Mouse (Mus musculus) liver, adult (tissue): ENCODE data around the gene Rsrp1.

Experiments used
- GATA4 ChIP-seq: IDR thresholded peaks from 2 replicates; pipeline ENCODE4 v1.6.1; 2014; ENCODE audit warnings: mild to moderate bottlenecking, low read length; ENCODE audit not compliant: insufficient replicate concordance

Gene Rsrp1

DNA sequence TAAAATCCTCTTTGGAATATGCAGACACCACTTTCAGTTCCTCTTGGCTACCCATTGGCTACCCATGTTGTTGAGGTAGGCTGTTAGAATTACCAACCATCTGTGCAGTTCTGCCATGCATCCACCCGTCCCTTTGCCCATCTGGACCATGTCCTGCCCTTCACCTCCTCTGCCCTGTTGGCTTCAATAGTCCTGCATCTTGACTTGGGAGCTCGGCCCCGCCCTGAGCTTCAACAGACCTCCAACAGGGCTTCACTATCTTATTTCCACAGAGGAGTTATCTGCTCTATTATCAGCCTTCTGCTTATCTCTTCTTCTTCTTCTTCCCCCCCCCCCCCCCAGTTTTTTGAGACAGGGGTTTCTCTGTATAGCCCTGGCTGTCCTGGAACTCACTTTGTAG is 6.2 kb upstream of the Rsrp1 start:
- TF ChIP-seq GATA4: no peak

DNA sequence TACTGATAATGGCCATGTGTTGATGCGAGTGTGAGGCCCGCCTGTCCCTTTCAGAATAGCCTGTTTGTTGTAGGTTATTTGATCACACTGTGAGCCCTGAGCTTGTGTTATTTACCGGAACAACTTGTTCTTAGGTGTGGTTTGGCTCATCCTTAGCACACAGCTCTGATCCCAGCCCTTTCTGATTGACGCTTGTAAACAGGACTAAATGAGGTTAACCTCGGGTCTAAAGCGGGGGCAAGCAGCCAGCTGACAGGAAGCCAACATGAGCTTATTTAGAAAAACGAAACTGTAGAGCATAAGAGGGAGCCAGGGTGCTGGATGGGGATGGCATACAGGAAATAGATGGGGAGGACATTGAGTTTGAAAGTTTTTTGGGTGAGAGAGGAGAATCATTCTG is 5.0 kb upstream of the Rsrp1 start:
- peak; percentile 27; the same call in 1 of the 2 replicates for TF ChIP-seq GATA4

DNA sequence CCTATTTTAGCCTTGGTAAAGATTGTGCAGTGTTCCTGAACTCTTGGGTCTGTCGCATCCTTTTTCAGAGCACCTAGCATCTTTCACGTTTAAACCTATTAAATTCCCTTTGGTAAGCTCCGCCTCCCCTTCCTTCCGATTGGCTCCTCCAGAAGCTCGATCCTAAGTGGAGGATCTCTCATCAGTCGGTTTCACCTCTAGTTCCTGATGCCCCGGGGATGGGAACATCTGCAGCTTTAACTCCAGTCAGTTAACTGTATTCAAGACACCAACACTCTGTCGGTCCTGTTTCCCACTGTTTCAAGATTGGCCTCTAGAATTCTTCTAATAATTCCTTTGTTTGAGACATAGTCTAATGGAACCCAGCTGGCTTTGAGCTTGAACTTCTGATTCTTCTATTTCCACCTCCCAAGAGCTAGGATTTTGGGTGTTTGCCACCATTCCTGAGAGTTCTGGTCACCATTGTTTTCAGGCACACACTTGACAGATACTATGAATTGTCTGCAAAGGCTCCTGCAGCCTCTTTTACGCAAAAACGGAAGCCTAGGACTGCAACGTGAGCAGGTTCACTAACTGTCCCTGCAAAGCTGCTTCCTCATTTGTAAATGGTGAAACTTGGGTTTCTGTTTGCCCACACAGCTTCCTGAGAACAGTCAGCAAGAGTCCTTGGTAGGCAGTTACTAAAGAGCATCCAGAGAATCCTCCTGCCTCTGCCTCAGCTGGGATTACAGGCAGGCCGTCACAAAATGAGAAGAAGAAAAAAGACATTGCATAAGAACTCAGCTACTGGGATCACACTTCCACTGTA is 3.5 kb upstream of the Rsrp1 start:
- TF ChIP-seq GATA4: no peak

DNA sequence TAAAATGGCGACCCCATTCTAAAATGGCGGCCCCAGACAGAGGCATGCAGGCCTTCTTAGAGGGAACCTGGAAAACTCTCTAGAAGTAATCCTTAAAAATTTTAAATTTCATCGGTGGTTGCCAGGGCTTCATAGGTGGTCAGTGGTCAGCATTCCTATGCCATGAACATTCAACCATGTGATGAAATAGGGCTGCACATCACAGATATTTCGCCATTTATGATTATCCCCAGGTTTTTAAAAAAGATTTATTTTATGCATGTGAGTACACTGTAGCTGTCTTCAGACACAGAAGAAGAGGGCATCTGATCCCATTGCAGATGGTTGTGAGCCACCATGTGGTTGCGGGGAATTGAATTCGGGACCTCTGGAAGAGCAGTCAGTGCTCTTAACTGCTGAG is 2.8 kb upstream of the Rsrp1 start:
- no peak for TF ChIP-seq GATA4

DNA sequence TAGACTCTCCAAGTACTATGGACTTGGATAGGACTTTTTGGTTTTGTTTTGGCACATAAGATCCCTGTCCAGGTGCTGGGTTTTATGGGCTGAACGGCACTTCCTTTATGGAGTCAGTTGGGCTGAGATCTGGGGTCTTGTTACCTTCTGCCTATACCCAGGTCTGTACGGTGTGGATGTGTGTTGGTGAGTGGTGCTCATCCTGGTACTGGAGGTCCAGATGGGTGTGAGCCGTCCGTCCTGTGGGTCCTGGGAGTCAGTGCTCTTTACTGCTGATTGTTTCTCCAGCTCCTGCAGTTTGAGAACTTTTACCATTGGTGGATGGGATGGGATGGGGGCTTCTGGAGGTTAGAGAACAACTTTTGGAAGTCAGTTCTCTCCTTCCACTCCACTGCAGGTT is 1.7 kb upstream of the Rsrp1 start:
- TF ChIP-seq GATA4: no peak

DNA sequence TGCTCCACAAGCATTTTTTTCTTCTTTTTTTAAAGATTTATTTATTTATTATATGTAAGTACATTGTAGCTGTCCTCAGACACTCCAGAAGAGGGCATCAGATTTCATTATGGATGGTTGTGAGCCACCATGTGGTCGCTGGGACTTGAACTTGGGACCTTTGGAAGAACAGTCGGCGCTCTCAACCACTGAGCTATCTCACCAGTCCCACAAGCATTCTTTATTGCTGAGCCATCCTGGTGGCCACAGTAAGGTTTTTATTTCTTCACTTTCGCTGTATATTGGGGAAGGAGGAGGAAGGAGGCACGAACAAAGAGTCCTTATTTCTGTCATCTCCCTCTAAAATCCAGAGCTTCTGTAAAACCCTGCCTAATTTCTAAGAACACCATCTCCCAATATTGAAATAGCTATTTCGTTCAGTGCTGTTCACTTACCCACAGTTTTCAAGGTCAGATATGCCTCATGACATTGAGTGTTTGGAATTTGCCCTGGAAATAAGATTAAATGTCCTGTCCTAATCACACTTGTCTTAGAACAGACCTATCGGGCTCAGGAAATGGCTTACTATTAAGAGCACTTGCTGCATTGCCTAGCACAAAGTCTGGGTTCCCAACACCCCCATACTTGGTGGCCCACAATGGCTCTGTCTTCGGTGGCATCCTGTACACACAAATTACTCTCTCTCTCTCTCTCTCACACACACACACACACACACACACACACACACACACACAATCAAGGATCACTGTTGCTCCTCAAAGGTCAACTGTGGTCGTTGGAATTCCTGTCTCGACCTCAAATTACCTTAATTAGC is 1.1 kb upstream of the Rsrp1 start:
- TF ChIP-seq GATA4: peak; percentile 78; the same call in 1 of the 2 replicates

DNA sequence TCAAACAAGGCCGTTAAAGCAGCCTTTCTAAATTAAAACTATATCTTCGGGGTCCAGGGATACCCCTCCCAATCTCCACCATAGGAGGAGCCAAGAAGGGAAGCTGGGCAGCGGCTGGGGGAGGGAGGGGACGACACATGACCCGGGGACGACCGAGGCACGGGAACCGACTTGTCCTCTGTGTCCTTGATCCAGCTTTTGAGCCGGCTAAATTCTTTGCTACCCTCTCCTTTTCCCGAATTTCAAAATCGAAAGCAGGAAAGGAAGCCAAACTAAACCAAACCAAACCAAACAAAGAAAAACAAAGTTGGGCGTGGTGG is 507 bp upstream of the Rsrp1 start:
- no peak for TF ChIP-seq GATA4

DNA sequence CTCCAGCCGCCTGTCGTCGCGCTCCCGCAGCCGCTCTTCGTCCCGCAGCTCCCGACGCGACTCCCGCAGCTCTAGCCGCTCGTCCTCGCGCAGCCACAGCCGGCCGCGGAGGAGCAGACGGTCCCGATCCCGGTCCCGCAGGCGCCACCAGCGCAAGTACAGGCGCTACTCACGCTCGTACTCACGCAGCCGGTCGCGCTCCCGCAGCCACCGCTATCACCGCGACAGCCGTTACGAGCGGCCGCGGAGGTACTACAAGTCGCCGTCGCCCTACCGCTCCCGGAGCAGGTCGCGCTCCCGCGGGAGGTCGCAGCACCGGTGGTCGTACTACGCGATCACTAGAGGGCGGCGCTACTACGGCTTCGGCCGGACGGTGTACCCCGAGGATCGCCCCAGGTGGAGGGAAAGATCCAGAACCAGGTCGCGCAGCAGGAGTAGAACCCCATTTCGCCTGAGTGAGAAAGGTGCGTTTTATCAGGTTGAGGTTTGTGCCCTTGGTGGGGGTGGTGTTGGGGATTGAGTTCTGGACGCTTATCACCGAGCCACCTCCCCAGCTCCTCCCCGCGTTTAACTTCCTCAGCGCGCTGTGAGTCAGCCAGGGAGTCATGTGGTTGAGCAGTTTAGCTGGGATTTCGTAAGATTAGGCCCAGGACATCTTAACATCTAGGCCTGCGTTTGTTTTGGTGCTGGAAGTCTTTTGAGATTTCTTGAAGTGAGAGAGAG is 788 bp downstream of the Rsrp1 start:
- TF ChIP-seq GATA4: peak; percentile 55; the same call in 1 of the 2 replicates

DNA sequence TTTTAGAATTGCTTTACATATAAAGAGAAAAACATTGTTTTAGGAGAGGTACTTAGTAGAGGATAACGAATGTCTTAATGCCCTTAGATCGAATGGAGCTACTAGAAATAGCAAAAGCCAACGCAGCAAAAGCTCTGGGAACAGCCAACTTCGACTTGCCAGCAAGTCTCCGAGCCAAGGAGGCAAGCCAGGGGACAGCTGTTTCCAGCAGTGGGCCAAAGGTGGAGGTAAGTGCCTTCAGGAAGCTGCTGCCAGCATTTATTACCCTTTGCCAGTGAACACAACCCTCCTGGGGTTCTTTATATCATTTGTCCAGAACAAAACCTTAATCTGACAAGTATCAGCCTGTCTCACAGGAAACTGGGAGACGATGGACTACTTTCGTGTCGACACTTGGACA is 1.8 kb downstream of the Rsrp1 start:
- TF ChIP-seq GATA4: no peak

DNA sequence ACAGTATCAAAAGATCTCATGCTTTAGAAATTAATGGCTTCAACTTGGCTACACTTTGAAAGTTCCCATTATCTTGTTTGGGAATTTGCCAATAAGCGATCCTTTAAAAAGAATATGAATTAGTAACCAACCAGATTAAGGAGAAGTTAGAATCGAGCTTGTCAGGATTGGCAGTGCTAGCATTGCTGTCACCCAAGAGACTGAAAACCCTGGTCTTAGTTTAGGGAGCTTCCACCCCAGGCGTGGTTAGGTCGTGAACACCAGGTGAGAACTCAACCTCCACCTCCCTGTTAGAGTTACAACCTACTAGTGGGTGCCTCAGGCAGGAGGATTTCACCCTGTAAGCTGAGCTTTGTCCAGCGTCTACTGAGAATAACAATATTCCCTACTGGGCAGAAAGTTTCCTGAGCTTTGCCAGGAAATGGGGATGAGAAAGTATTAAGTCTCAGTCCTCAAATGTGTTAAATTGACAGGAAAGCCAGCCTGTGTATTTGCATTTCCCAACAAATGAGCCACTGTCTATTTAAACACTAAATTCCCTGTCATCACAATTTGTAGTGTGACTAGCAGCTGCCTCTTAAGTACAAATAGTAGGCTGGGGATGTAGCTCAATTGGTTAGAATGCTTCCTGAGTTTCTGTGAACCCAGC is 4.5 kb downstream of the Rsrp1 start:
- no peak for TF ChIP-seq GATA4

DNA sequence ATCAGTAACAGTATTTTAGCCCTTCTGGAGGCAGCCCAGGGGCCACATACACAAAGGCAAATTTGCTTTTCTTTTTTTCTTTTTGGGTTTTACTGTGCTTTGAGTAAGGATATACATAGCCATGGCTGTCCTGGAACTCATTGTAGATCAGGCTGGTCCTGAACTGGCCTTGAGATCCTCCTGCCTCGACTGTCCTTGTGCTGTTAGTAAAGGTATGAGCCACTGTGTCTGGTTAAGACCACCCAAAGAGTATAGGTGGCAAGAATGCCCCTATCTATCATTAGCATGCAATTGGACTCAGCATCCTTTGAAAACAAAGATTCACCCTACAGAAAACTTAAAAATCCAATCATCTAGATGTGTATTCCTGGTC is 5.1 kb downstream of the Rsrp1 start:
- no peak for TF ChIP-seq GATA4

DNA sequence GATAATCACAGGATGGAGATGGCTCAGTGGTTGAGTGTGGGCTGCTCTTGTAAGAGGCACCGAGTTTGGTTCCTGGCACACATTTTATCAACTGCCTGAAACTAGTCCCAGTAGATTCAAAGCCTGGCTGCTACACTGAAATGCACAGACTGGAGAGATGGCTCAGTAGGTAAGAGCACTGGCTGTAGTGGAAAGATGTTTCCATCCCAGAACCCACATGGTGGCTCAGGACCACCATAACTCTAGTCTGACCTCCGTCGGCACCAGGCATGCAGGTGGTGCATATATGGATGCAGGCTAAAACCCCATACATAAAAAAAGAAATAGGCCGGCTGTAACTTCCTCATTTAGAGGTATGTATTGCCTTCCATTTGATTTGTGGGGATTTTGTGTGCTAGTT is 6.1 kb downstream of the Rsrp1 start:
- no peak for TF ChIP-seq GATA4

DNA sequence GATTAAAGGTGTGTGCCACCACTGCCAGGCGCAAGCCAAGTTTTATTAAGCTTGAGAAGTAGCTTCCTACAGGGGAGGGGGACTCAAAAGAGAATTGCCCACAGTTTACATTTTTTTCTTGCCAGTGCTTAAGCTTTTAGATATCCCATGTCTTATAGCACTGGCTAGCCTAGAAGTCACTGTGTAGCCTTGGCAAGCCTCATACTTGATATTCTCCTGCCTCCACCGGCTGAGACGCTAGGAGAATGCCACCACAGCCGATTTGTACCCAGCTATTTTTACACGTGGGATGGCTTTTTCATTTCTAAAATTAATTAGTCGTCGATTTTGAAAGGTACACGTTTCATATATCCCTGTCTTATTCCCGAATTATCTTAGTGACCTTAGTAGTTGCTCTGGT is 6.8 kb downstream of the Rsrp1 start:
- no peak for TF ChIP-seq GATA4

DNA sequence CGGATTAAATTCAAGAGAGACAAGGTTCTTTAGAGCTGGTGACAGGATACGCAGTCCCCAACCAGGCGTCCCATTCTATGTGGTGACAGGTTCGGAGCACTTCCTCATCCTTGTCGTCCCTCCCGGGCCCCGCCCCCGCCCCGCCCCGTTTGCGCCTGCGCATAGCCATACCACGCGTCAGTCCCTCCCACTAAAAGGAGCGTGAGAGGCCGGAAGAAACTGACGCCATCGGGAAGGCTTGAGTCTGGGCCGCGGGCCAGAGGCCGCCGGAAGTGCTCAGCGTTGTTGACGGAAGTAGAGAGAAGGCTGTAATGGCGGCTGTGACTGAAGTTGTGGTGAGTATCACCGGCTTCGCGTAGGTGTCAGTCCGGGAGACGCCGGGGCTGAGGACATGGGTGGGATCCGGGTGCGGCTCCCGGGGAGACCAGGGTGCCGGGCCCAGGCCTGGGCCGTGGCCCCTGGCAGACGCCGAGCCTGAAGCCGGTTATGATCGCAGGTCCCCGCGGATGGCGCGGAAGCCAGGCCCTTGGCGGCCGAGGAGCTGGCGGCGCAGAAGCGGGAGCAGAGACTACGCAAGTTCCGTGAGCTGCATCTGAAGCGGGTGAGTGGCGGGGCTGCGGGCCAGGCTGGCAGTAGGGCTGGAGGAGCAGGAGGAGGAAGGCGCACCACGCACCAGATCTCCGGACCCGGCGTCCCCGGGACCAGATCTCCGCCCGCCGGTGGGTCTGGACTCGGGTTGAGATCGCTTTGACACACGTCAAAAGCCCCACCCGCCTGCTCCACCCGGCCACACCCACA is 7.5 kb downstream of the Rsrp1 start, which contains the start of gene Syf2:
Gene Syf2, plus strand, starts transcription at position 215 of the 798 bp plus-strand sequence.
- TF ChIP-seq GATA4: no peak; the same call in 1 of the 2 replicates
